Mouse (Mus musculus) bone marrow macrophage, adult 2 months (primary cell): ENCODE data around the gene Msrb3. TPM values are rescaled to one million over a fixed set of nuclear protein-coding genes. Genes with fewer than 3 reads are reported as not detected.

Experiments used
- H3K27ac ChIP-seq: 2 replicates; pipeline ENCODE4 v1.5.1; 2012; ENCODE audit warnings: low read depth, low read length; ENCODE audit not compliant: insufficient read depth
- H3K4me1 ChIP-seq: 2 replicates; pipeline ENCODE4 v1.6.1; 2012; ENCODE audit warnings: low read length; ENCODE audit not compliant: control insufficient read depth, insufficient read depth
- H3K4me3 ChIP-seq: 2 replicates; pipeline ENCODE4 v1.5.1; 2012; ENCODE audit warnings: mild to moderate bottlenecking, low read length, moderate library complexity; ENCODE audit not compliant: insufficient read depth
- CTCF ChIP-seq: IDR thresholded peaks from 2 replicates; pipeline ENCODE4 v1.5.1; 2012; ENCODE audit warnings: low read depth, mild to moderate bottlenecking, low read length, moderate library complexity
- POLR2A ChIP-seq: IDR thresholded peaks from 2 replicates; pipeline ENCODE4 v1.6.1; 2012; ENCODE audit warnings: mild to moderate bottlenecking, low read depth, low read length, borderline replicate concordance
- polyA plus RNA-seq: library from polyadenylated mRNA; stranded (reverse); fragments of >200 nt; gene quantifications from 2 replicates; pipeline ENCODE4 v1.2.4, GENCODE M21; 2012; ENCODE audit not compliant: missing spikeins, insufficient read depth, insufficient read length

The Msrb3 gene
- polyA plus RNA-seq, 1 experiment, result 0.52 TPM

- TF ChIP-seq POLR2A (no peak), CTCF (no peak)
- H3K4me3 ChIP-seq, result no peak overlapping the region
- H3K27ac ChIP-seq, result no peak overlapping the region
- no peaks in the 10 kb centered on the region for H3K4me1 ChIP-seq
Measured at GRCm38 (mm10) chr10:120920604-120921003, 21.7 kb upstream of the Msrb3 start.

- TF ChIP-seq POLR2A, result no peak
- TF ChIP-seq CTCF, result peak; percentile 32
- Histone ChIP-seq H3K27ac (no peak overlapping the region), H3K4me1 (0 out of 2 replicates have a peak, but pooled peaks cover 4% of the 10 kb centered on the region), H3K4me3 (no peak overlapping the region)
Measured at GRCm38 (mm10) chr10:120916250-120916649, 17.3 kb upstream of the Msrb3 start.

GRCm38 (mm10) chr10:120914948-120915631, 16.2 kb upstream of the Msrb3 start:
- TF ChIP-seq CTCF (no peak), POLR2A (no peak)
- H3K4me1 ChIP-seq, result 0 out of 2 replicates have a peak, but pooled peaks cover 4% of the 10 kb centered on the region
- no peak overlapping the region for H3K27ac ChIP-seq
- H3K4me3 ChIP-seq, result no peak overlapping the region

- TF ChIP-seq POLR2A (no peak), CTCF (no peak)
- no peak overlapping the region for H3K27ac ChIP-seq
- 0 out of 2 replicates have a peak, but pooled peaks cover 4% of the 10 kb centered on the region for H3K4me1 ChIP-seq
- H3K4me3 ChIP-seq, result no peak overlapping the region
Measured at GRCm38 (mm10) chr10:120914286-120914685, 15.4 kb upstream of the Msrb3 start.

- Histone ChIP-seq H3K4me1 (0 out of 2 replicates have a peak, but pooled peaks cover 6% of the 10 kb centered on the region), H3K27ac (no peak overlapping the region), H3K4me3 (no peak overlapping the region)
- TF ChIP-seq CTCF, result no peak
Measured at GRCm38 (mm10) chr10:120913796-120914195, 14.9 kb upstream of the Msrb3 start.

GRCm38 (mm10) chr10:120911971-120912370, 13.1 kb upstream of the Msrb3 start:
- TF ChIP-seq CTCF (no peak), POLR2A (no peak)
- Histone ChIP-seq H3K4me3 (no peak overlapping the region), H3K4me1 (0 out of 2 replicates have a peak, but pooled peaks cover 7% of the 10 kb centered on the region), H3K27ac (no peak overlapping the region)

- H3K4me1 ChIP-seq, result 0 out of 2 replicates have a peak, but pooled peaks cover 5% of the 10 kb centered on the region
Measured at GRCm38 (mm10) chr10:120908776-120909574, 10.1 kb upstream of the Msrb3 start.

GRCm38 (mm10) chr10:120904676-120905075, 5.8 kb upstream of the Msrb3 start:
- 0 out of 2 replicates have a peak, but pooled peaks cover 3% of the 10 kb centered on the region for H3K4me1 ChIP-seq
- no peak overlapping the region for H3K4me3 ChIP-seq
- H3K27ac ChIP-seq, result no peak overlapping the region
- TF ChIP-seq CTCF (no peak), POLR2A (no peak)

More at GRCm38 (mm10) chr10:120908776-120909574, 10.1 kb upstream of the Msrb3 start:
- no peak overlapping the region for H3K27ac ChIP-seq
- TF ChIP-seq POLR2A (no peak), CTCF (no peak)
- no peak overlapping the region for H3K4me3 ChIP-seq

GRCm38 (mm10) chr10:120903843-120904468, 5.1 kb upstream of the Msrb3 start:
- H3K4me3 ChIP-seq, result no peak overlapping the region
- H3K4me1 ChIP-seq, result 0 out of 2 replicates have a peak, but pooled peaks cover 2% of the 10 kb centered on the region
- H3K27ac ChIP-seq, result no peak overlapping the region
- TF ChIP-seq CTCF, result no peak
- no peak for TF ChIP-seq POLR2A

- TF ChIP-seq POLR2A, result no peak
- TF ChIP-seq CTCF, result no peak
- H3K4me1 ChIP-seq, result no peaks in the 10 kb centered on the region
- no peak overlapping the region for H3K4me3 ChIP-seq
- no peak overlapping the region for H3K27ac ChIP-seq
Measured at GRCm38 (mm10) chr10:120901746-120902145, 2.8 kb upstream of the Msrb3 start.
